Comparison of ENCODE assay signal across 9 mouse cellular contexts in genomic region chr11:120822321-120822720, GRCm38 (mm10). TPM values are rescaled to one million over a fixed set of nuclear protein-coding genes. Genes with fewer than 3 reads are reported as not detected.
DNase-seq lines count a peak whose midpoint lies in the region; ATAC-seq lines count a peak whose summit lies in the region.
"Had no signal": no experiment of that assay in that cellular context is flagged by ENCODE, and none has a peak within 500 bp of the region (broad histone marks: within the 10 kb centered on the region; RNA-seq: fewer than 3 reads in every experiment).

No protein-coding gene starts in this region.

- H3K4me1 ChIP-seq in erythroblast, embryonic 14.5 days (ENCODE audit: control insufficient read depth), result peaks cover 53% of the 10 kb centered on the region
- H3K4me1 ChIP-seq in limb, embryonic 12.5 days (replicated peaks), result peaks cover 34% of the 10 kb centered on the region
- H3K4me1 ChIP-seq in stomach, embryonic 15.5 days, result peaks cover 29% of the 10 kb centered on the region

- peak overlapping the region; percentile 82 for H3K4me3 ChIP-seq in erythroblast, embryonic 14.5 days (replicated peaks)
- H3K4me3 ChIP-seq in limb, embryonic 12.5 days (replicated peaks), result peak overlapping the region; percentile 91
- H3K4me3 ChIP-seq in stomach, embryonic 15.5 days (replicated peaks), result peak overlapping the region; percentile 84

- H3K9me3 ChIP-seq in erythroblast, embryonic 14.5 days (ENCODE audit: control insufficient read depth, low read length), result no peaks in the 10 kb centered on the region
- no peaks in the 10 kb centered on the region for H3K9me3 ChIP-seq in limb, embryonic 12.5 days
- H3K9me3 ChIP-seq in stomach, embryonic 15.5 days, result no peaks in the 10 kb centered on the region

- H3K4me2 ChIP-seq in limb, embryonic 12.5 days, result peak overlapping the region; percentile 97
- H3K4me2 ChIP-seq in stomach, embryonic 15.5 days, result peak overlapping the region; percentile 80

- peak; percentile 3 for DNase-seq in right cerebral cortex, postnatal 4 days
- no peak for DNase-seq in right cerebral cortex, adult 18-20 months
- DNase-seq in right cerebral cortex, postnatal 14 days, result no peak
- DNase-seq in cerebellum, postnatal 4 days (ENCODE audit: low spot score in 2 of 2), result no peak
- DNase-seq: gastrocnemius, postnatal 10 days had no signal

- peak overlapping the region; percentile 93 for H3K9ac ChIP-seq in limb, embryonic 12.5 days (replicated peaks)
- peak overlapping the region; percentile 91; the same call in 1 of the 2 replicates for H3K9ac ChIP-seq in stomach, embryonic 15.5 days

- H3K27me3 ChIP-seq in erythroblast, embryonic 14.5 days (ENCODE audit: control insufficient read depth), result no peaks in the 10 kb centered on the region
- H3K27me3 ChIP-seq in limb, embryonic 12.5 days, result no peaks in the 10 kb centered on the region
- no peaks in the 10 kb centered on the region for H3K27me3 ChIP-seq in stomach, embryonic 15.5 days (replicated peaks)

- ATAC-seq in erythroblast, adult 5-6 weeks (replicated peaks; ENCODE audit: low FRiP score, poor library complexity, severe bottlenecking), result no peak
- ATAC-seq in limb, embryonic 12.5 days (ENCODE audit: insufficient number of reproducible peaks, insufficient read depth, low FRiP score, low TSS enrichment, low read depth), result no peak
- no peak for ATAC-seq in stomach, embryonic 15.5 days (ENCODE audit: insufficient read depth, low FRiP score, low read depth)

- H3K36me3 ChIP-seq in erythroblast, embryonic 14.5 days (ENCODE audit: control insufficient read depth), result peaks cover 55% of the 10 kb centered on the region
- peaks cover 57% of the 10 kb centered on the region for H3K36me3 ChIP-seq in limb, embryonic 12.5 days
- peaks cover 41% of the 10 kb centered on the region for H3K36me3 ChIP-seq in stomach, embryonic 15.5 days

- WGBS in limb, embryonic 12.5 days, result 56% methylated on average over 4 of the region's 4 CpGs
- 47% methylated on average over 4 of the region's 4 CpGs for WGBS in stomach, embryonic 15.5 days

- H3K27ac ChIP-seq in limb, embryonic 12.5 days, result no peak overlapping the region
- peak overlapping the region; percentile 95; the same call in 1 of the 2 replicates for H3K27ac ChIP-seq in stomach, embryonic 15.5 days

RNA-seq across cellular contexts. Expression of gene Fasn, which starts 2.0 kb away (rescaled TPM):
- polyA plus RNA-seq in erythroblast, embryonic 14.5 days (2012), result 4.6 and 5.0 TPM in 2 replicates
- 6.5 and 7.9 TPM in 2 replicates for total RNA-seq in erythroblast, adult 5-6 weeks (2015; ENCODE audit: low replicate concordance)
- 2.6 TPM in 2 replicates for total RNA-seq in erythroblast, adult 5-6 weeks (2017; ENCODE audit: low replicate concordance)
- 70.3 and 79.1 TPM in 2 replicates for polyA plus RNA-seq in limb, embryonic 12.5 days (2016; fragmentation: Nextera tagmentation; extraction: Ambion mirVana)
- polyA plus RNA-seq in stomach, embryonic 15.5 days (2015; fragmentation: Nextera tagmentation; extraction: Ambion mirVana), result 45.9 and 46.3 TPM in 2 replicates

RNA-seq across cellular contexts. Expression of gene Dus1l, which starts 26.1 kb away (rescaled TPM):
- 14.2 and 21.1 TPM in 2 replicates for polyA plus RNA-seq in erythroblast, embryonic 14.5 days (2012)
- 10.0 and 12.5 TPM in 2 replicates for total RNA-seq in erythroblast, adult 5-6 weeks (2015; ENCODE audit: low replicate concordance)
- 6.4 and 8.5 TPM in 2 replicates for total RNA-seq in erythroblast, adult 5-6 weeks (2017; ENCODE audit: low replicate concordance)
- 73.4 and 77.6 TPM in 2 replicates for polyA plus RNA-seq in limb, embryonic 12.5 days (2016; fragmentation: Nextera tagmentation; extraction: Ambion mirVana)
- 69.2 and 79.0 TPM in 2 replicates for polyA plus RNA-seq in stomach, embryonic 15.5 days (2015; fragmentation: Nextera tagmentation; extraction: Ambion mirVana)

RNA-seq across cellular contexts. Expression of gene Gps1, which starts 38.2 kb away (rescaled TPM):
- polyA plus RNA-seq in erythroblast, embryonic 14.5 days (2012), result 2.4 and 3.1 TPM in 2 replicates
- total RNA-seq in erythroblast, adult 5-6 weeks (2015; ENCODE audit: low replicate concordance), result 22.8 and 28.4 TPM in 2 replicates
- total RNA-seq in erythroblast, adult 5-6 weeks (2017; ENCODE audit: low replicate concordance), result 16.2 and 18.1 TPM in 2 replicates
- polyA plus RNA-seq in limb, embryonic 12.5 days (2016; fragmentation: Nextera tagmentation; extraction: Ambion mirVana), result 233 and 242 TPM in 2 replicates
- 157 and 172 TPM in 2 replicates for polyA plus RNA-seq in stomach, embryonic 15.5 days (2015; fragmentation: Nextera tagmentation; extraction: Ambion mirVana)

RNA-seq across cellular contexts. Expression of gene Rfng, which starts 38.3 kb away (rescaled TPM):
- polyA plus RNA-seq in erythroblast, embryonic 14.5 days (2012), result 3.1 and 4.6 TPM in 2 replicates
- total RNA-seq in erythroblast, adult 5-6 weeks (2015; ENCODE audit: low replicate concordance), result 0.58 and 5.0 TPM in 2 replicates
- total RNA-seq in erythroblast, adult 5-6 weeks (2017; ENCODE audit: low replicate concordance), result 0.60 and 1.3 TPM in 2 replicates
- polyA plus RNA-seq in limb, embryonic 12.5 days (2016; fragmentation: Nextera tagmentation; extraction: Ambion mirVana), result 36.2 and 42.1 TPM in 2 replicates
- polyA plus RNA-seq in stomach, embryonic 15.5 days (2015; fragmentation: Nextera tagmentation; extraction: Ambion mirVana), result 35.8 and 40.9 TPM in 2 replicates

RNA-seq across cellular contexts. Expression of gene Hmga1b, which starts 59.7 kb away (rescaled TPM):
- polyA plus RNA-seq in erythroblast, embryonic 14.5 days (2012), result 20.5 and 21.4 TPM in 2 replicates
- total RNA-seq in erythroblast, adult 5-6 weeks (2015; ENCODE audit: low replicate concordance), result 7.1 and 52.7 TPM in 2 replicates
- 0.77 and 7.7 TPM in 2 replicates for total RNA-seq in erythroblast, adult 5-6 weeks (2017; ENCODE audit: low replicate concordance)
- polyA plus RNA-seq in limb, embryonic 12.5 days (2016; fragmentation: Nextera tagmentation; extraction: Ambion mirVana), result 6.4 and 8.4 TPM in 2 replicates
- polyA plus RNA-seq in stomach, embryonic 15.5 days (2015; fragmentation: Nextera tagmentation; extraction: Ambion mirVana), result 4.3 and 9.3 TPM in 2 replicates

Comparison
In these comparisons a context has a peak if more than half of its experiments do, and no peak if none do; other contexts are left out.
1. RNA of gene Gps1, which starts 38.2 kb away (polyA plus RNA-seq): 233 to 242 TPM in limb, embryonic 12.5 days and 157 to 172 TPM in stomach, embryonic 15.5 days; 2.4 to 3.1 TPM in erythroblast, embryonic 14.5 days; every median in the first group is over 10 times any median in the second.
2. Peak in every context shown above with its lines, with median percentiles within 50 percentile points of each other: H3K4me3 ChIP-seq.